Mouse (Mus musculus) layer of hippocampus, postnatal 10 days (tissue): ENCODE data around the gene Kif1b. TPM values are rescaled to one million over a fixed set of nuclear protein-coding genes. Genes with fewer than 3 reads are reported as not detected.

ENCODE experiments used
- DNase-seq, 2 experiments: peaks; one replicate each; pipeline ENCODE4 v3.0.0; 2021; ENCODE audit warnings: low spot score in 2 of 2
- total RNA-seq, 2 experiments: library from RNA; stranded (reverse); gene quantifications; 2 replicates each; pipeline ENCODE4 v1.2.3; 2021

Kif1b gene
- total RNA-seq, 2 experiments from 2014 or later, result 402 to 413 TPM

- DNase-seq, result no peak
Measured at GRCm38 (mm10) chr4:149145151-149145550, 162.3 kb downstream of the Kif1b start.

- DNase-seq, result peak; percentile 88
Measured at GRCm38 (mm10) chr4:149144459-149144858, 163.0 kb downstream of the Kif1b start.

- DNase-seq, result no peak
Measured at GRCm38 (mm10) chr4:149143594-149143993, 163.9 kb downstream of the Kif1b start.

GRCm38 (mm10) chr4:149138515-149138914, 169.0 kb downstream of the Kif1b start:
- no peak for DNase-seq

GRCm38 (mm10) chr4:149136982-149137770, 170.3 kb downstream of the Kif1b start, which contains the start of gene Cenps:
Gene Cenps (minus strand): TSS chr4:149137629.
- DNase-seq, result peak; percentile 91 to 94

GRCm38 (mm10) chr4:149136116-149136850, 171.2 kb downstream of the Kif1b start:
- DNase-seq, result peak in 1 of 2 experiments; percentile 22

- DNase-seq, result no peak
Measured at GRCm38 (mm10) chr4:149133395-149133794, 174.1 kb downstream of the Kif1b start.

- no peak for DNase-seq
Measured at GRCm38 (mm10) chr4:149131789-149132565, 175.5 kb downstream of the Kif1b start.

GRCm38 (mm10) chr4:149131021-149131752, 176.3 kb downstream of the Kif1b start:
- no peak for DNase-seq

GRCm38 (mm10) chr4:149128467-149128866, 179.0 kb downstream of the Kif1b start:
- no peak for DNase-seq

GRCm38 (mm10) chr4:149126663-149127062, 180.8 kb downstream of the Kif1b start, which contains the start of gene Cort:
Gene Cort (minus strand): TSS chr4:149126763.
- no peak for DNase-seq

Other genes starting within 250 kb of the Kif1b start
- 10 to 100 TPM; 32.2 to 33.2 TPM for gene Pex14, start 207.8 kb downstream of the Kif1b start, total RNA-seq
- 10 to 100 TPM; 42.4 to 47.3 TPM for gene Dffa, start 203.5 kb downstream of the Kif1b start, total RNA-seq
- 10 to 100 TPM; 17.8 to 22.2 TPM for gene Cort, start 180.9 kb downstream of the Kif1b start, total RNA-seq
- gene Cenps, start 170.1 kb downstream of the Kif1b start, total RNA-seq, result 10 to 100 TPM; 23.8 to 28.4 TPM
- 10 to 100 TPM; 52.0 to 52.1 TPM for gene Pgd, start 140.9 kb downstream of the Kif1b start, total RNA-seq
- gene Ube4b, start 119.1 kb upstream of the Kif1b start, total RNA-seq, result 100 to 1,000 TPM; 113 to 119 TPM
- not detected for gene Rbp7, start 147.3 kb upstream of the Kif1b start, total RNA-seq
- not detected for gene Tmem274, start 169.7 kb upstream of the Kif1b start, total RNA-seq
- 1 to 10 TPM; 6.5 to 7.6 TPM for gene Nmnat1, start 177.5 kb upstream of the Kif1b start, total RNA-seq
- gene Lzic, start 177.5 kb upstream of the Kif1b start, total RNA-seq, result 10 to 100 TPM; 35.7 to 36.4 TPM
- 10 to 100 TPM; 75.4 to 82.9 TPM for gene Ctnnbip1, start 210.5 kb upstream of the Kif1b start, total RNA-seq